Mouse (Mus musculus): Measurements from ENCODE around the gene Tlcd1. TPM values are rescaled to one million over a fixed set of nuclear protein-coding genes. Genes with fewer than 3 reads are reported as not detected.
"Not testable (repeated sequence)": the region's sequence is repeated elsewhere in the genome, so short reads cannot be mapped to it uniquely, and the experiment has no call there.

The Tlcd1 gene
- polyA plus RNA-seq (2016; fragmentation: Nextera tagmentation; extraction: Ambion mirVana): 16.9 and 18.7 TPM in 2 replicates

DNA sequence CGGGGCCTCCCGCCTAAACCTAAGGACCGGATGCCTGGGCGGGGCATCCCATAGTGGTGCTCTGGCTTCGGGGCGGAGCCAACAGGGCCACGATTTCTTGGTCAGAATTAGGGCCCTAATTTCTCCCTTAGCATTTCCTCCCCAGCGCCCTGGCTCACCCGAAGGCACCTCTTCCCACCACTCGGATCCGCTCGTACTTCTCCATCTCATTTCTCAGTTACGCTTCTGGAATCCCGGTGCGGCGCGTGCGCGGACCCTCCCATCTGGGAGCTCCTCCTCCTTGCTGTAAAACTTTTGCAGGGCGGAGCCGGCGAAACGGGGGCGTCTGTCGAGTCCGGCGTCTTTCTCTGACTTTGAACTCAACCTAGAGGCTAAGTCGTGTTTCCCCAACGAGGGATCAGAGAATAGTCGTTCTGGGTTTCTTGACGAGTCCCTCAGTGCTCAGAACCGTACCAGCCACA is at the start of gene Tlcd1, which contains the start of gene Nek8:
Gene Tlcd1, plus strand, starts transcription at position 310 of the 461 bp plus-strand sequence.
Gene Nek8, minus strand, starts transcription at position 274 of the 461 bp plus-strand sequence.
- Histone ChIP-seq H3K27ac (peak within 1 kb of the TSS; percentile 94), H3K27me3 (ENCODE audit: insufficient read depth, poor library complexity, severe bottlenecking) (no peaks in the 10 kb centered on the region), H3K9me3 (no peaks in the 10 kb centered on the region), H3K4me1 (peaks cover 57% of the 10 kb centered on the region), H3K4me3 (peak within 1 kb of the TSS; percentile 76), H3K36me3 (peaks cover 38% of the 10 kb centered on the region)
- DNase-seq (ENCODE audit: low spot score): peak; percentile 96
- WGBS: under 1% methylated on average over 32 of the region's 32 CpGs

DNA sequence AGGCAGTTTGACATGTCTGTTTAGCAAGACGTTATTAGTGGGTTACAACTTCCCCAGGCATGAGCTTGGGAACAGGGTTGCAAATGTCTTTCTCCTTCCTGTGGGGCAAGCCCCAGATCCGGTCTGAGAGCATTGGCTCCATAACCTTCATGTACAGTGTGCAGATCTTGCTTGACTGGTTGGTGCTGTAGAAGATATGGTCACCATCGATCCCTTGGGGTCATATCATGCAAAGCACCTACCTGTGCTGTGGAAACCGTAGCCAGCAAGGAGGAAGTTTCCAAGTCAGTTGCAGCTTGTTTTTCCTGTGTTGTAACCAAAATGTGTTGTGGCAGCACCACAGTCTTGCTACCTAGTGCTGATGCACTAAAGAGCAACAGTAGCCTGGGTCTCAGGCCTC is 49.8 kb upstream of the Tlcd1 start:
- Histone ChIP-seq H3K27ac (no peak overlapping the region), H3K4me1 (peaks cover 5% of the 10 kb centered on the region), H3K9me3 (no peaks in the 10 kb centered on the region), H3K36me3 (0 out of 2 replicates have a peak, but pooled peaks cover 7% of the 10 kb centered on the region), H3K27me3 (ENCODE audit: insufficient read depth, poor library complexity, severe bottlenecking) (no peaks in the 10 kb centered on the region), H3K4me3 (no peak overlapping the region)
- DNase-seq (ENCODE audit: low spot score): no peak
- WGBS: 86% methylated on average over 4 of the region's 4 CpGs

DNA sequence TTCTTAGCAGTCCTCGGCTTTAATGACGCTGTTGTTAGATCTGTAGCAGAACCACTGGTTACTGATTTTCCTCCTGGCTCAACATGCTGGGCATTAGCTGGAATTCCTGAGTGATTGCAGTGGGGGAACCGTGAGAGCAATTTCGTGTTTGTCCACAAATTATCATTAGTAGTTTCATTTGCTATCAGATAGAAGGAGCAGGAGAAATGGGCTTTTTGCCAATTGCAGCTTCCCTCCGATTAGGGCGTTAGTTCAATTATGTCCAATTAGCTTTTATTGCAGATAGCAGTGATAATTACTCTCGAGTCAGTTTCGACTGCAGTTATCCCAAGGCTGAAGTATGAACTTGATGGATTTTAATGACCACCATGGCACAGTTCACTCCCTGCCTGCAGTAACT is 47.1 kb upstream of the Tlcd1 start:
- H3K36me3 ChIP-seq: 0 out of 2 replicates have a peak, but pooled peaks cover 9% of the 10 kb centered on the region
- no peaks in the 10 kb centered on the region for H3K27me3 ChIP-seq (ENCODE audit: insufficient read depth, poor library complexity, severe bottlenecking)
- no peak overlapping the region for H3K27ac ChIP-seq
- H3K4me1 ChIP-seq: peaks cover 21% of the 10 kb centered on the region
- H3K4me3 ChIP-seq: no peak overlapping the region
- H3K9me3 ChIP-seq: no peaks in the 10 kb centered on the region
- DNase-seq (ENCODE audit: low spot score): no peak
- 76% methylated on average over 8 of the region's 8 CpGs for WGBS

DNA sequence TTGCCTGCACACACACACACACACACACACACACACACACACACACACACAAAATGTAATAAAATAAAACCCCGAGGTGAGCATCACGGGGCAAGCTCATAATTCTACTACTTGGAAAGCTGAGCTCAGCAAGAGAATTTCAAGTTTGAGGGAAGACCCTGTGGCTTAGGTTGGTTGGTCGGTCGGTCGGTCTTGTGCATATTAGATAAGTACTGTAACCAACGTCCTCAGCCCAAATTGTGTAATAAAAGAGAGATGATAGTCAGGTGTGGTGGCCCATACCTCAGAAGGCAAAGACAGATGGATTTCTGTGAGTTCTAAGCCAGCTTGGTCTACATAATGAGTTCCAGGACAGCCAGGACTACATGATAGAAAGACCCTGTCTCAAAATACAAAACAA is 42.6 kb upstream of the Tlcd1 start:
- Histone ChIP-seq H3K4me1 (peaks cover 34% of the 10 kb centered on the region), H3K4me3 (no peak overlapping the region), H3K27ac (no peak overlapping the region), H3K36me3 (0 out of 2 replicates have a peak, but pooled peaks cover 12% of the 10 kb centered on the region), H3K27me3 (ENCODE audit: insufficient read depth, poor library complexity, severe bottlenecking) (no peaks in the 10 kb centered on the region), H3K9me3 (no peaks in the 10 kb centered on the region)
- WGBS: 87% methylated on average over 6 of the region's 6 CpGs
- DNase-seq (ENCODE audit: low spot score): no peak

DNA sequence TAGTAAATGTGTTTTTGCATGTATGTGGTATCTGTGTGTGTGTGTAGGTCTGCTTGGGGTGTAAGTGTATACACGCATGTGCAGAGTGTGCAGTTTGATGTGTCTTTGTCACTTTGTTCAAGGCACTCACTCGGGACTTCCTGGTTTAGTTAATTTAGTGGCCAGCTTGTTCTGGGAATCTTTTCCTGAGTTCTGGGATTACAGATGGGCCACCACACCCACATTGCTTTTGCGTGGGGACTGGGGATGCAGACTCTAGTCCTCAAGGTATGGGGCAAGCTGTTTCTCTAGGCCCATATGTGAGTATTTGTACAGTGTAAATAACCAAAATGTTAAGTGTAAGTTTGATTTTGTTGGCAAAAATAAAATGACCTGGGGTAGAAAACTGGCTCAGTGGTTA is 42.2 kb upstream of the Tlcd1 start:
- Histone ChIP-seq H3K36me3 (0 out of 2 replicates have a peak, but pooled peaks cover 12% of the 10 kb centered on the region), H3K9me3 (no peaks in the 10 kb centered on the region), H3K27ac (no peak overlapping the region), H3K27me3 (ENCODE audit: insufficient read depth, poor library complexity, severe bottlenecking) (no peaks in the 10 kb centered on the region), H3K4me1 (peaks cover 30% of the 10 kb centered on the region), H3K4me3 (no peak overlapping the region)
- DNase-seq (ENCODE audit: low spot score): no peak
- WGBS: 84% methylated on average over 3 of the region's 3 CpGs

DNA sequence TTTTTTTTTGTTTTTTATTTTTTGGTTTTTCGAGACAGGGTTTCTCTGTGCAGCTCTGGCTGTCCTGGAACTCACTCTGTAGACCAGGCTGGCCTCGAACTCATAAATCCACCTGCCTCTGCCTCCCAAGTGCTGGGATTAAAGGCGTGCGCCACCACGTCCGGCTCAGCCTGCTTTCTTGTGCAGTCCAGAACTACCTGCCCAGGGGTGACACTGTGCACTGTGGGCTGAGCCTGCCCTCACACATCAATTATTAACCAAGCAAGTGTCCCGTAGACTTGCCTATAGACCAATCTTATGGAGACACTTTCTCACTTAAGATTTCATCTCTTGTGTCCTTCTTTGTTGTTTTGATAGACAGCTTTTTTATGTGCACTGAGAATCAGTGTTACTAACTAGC is 41.2 kb upstream of the Tlcd1 start:
- WGBS: 90% methylated on average over 7 of the region's 7 CpGs
- H3K36me3 ChIP-seq: 0 out of 2 replicates have a peak, but pooled peaks cover 12% of the 10 kb centered on the region
- H3K4me1 ChIP-seq: peaks cover 33% of the 10 kb centered on the region
- not testable (repeated sequence) for DNase-seq (ENCODE audit: low spot score); H3K4me3 ChIP-seq; H3K27me3 ChIP-seq (ENCODE audit: insufficient read depth, poor library complexity, severe bottlenecking); H3K9me3 ChIP-seq; H3K27ac ChIP-seq

DNA sequence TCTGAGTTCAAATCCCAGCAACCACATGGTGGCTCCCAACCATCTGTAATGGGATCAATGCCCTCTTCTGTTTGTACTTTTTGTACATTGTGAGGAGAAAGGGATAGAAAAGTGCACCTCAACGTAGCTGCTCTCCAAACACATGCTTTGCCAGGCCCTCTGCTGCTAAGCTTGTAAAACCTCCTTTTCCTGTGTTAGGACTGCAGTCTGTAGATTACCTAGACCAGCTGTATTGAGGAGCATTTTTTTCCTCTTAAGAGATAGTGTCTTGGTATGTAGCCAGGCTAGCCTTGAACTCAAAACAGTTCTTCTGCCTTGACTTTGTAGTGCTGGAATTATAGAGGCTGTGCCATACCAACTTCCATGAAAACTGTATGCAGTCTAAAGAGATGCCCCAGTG is 40.4 kb upstream of the Tlcd1 start:
- WGBS: 75% methylated on average over 1 of the region's 1 CpGs
- H3K4me1 ChIP-seq: peaks cover 41% of the 10 kb centered on the region

DNA sequence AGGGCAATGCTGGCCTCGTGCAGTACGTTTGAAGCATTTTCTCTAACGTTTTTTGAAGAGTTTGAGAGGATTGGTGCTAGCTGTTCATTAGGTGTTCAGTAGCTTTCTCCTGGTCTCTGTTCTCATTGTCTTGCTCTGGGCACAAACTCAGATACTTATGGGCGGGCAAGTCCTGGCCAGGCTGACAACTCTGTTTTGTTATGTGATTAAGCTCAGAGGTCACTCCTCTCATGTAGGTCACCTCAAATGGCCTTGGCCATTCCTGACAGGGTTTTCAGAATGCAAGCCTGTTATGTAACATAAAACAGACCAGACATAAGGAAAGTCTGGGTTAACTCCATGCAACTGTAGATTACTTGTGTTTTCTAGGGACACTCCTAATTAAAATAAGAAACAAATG is 38.9 kb upstream of the Tlcd1 start:
- Histone ChIP-seq H3K4me1 (peaks cover 41% of the 10 kb centered on the region), H3K9me3 (no peaks in the 10 kb centered on the region), H3K27ac (peak overlapping the region; percentile 25; the same call in 1 of the 2 replicates), H3K4me3 (no peak overlapping the region; the same call in 1 of the 2 replicates), H3K27me3 (ENCODE audit: insufficient read depth, poor library complexity, severe bottlenecking) (no peaks in the 10 kb centered on the region), H3K36me3 (0 out of 2 replicates have a peak, but pooled peaks cover 3% of the 10 kb centered on the region)
- DNase-seq (ENCODE audit: low spot score): no peak
- 71% methylated on average over 4 of the region's 4 CpGs for WGBS

More for the DNA sequence above, 40.4 kb upstream of the Tlcd1 start:
- no peaks in the 10 kb centered on the region for H3K9me3 ChIP-seq
- DNase-seq (ENCODE audit: low spot score): no peak
- no peak overlapping the region for H3K27ac ChIP-seq
- no peak overlapping the region for H3K4me3 ChIP-seq
- H3K27me3 ChIP-seq (ENCODE audit: insufficient read depth, poor library complexity, severe bottlenecking): no peaks in the 10 kb centered on the region
- 0 out of 2 replicates have a peak, but pooled peaks cover 11% of the 10 kb centered on the region for H3K36me3 ChIP-seq

DNA sequence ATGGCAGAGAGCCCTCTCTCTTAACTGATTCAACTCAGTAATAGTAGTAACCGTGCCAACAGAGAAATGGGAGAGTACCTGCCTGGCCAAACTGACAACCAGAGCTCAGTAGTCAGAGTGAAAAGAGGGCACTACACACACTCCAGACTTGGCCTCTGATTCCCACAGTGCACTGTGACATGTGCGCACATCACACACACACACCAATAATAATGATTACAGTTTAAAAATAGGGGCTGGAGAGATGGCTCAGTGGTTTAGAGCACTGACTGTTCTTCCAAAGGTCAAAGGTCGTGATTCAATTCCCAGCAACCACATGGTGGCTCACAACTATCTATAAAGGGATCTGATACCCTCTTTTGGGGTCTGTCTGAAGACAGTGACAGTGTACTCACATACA is 38.5 kb upstream of the Tlcd1 start:
- 79% methylated on average over 3 of the region's 3 CpGs for WGBS
- DNase-seq (ENCODE audit: low spot score): no peak
- H3K4me1 ChIP-seq: peaks cover 37% of the 10 kb centered on the region
- peak overlapping the region; percentile 25; the same call in 1 of the 2 replicates for H3K27ac ChIP-seq
- H3K36me3 ChIP-seq: peaks cover 6% of the 10 kb centered on the region
- H3K27me3 ChIP-seq (ENCODE audit: insufficient read depth, poor library complexity, severe bottlenecking): no peaks in the 10 kb centered on the region
- no peaks in the 10 kb centered on the region for H3K9me3 ChIP-seq
- no peak overlapping the region for H3K4me3 ChIP-seq

DNA sequence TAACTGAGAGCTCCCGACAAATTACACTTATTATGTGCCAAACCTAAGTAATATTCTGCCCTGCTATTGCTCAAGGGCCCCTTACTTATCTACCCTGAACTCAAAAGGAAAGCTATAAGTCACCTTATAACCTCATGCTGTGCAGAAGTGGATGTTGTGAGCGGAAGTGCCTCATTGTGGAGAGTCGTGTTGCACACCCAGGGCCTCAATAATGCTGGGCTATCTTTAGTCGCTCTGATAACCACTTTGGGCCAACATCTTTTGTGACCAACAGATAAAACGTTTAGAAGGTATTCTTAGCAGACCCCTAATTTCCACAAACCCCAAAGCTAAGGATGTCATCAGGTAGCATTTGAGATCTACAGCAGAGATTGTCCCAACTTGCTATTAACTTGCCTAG is 35.8 kb upstream of the Tlcd1 start:
- Histone ChIP-seq H3K4me1 (peaks cover 29% of the 10 kb centered on the region), H3K27me3 (ENCODE audit: insufficient read depth, poor library complexity, severe bottlenecking) (no peaks in the 10 kb centered on the region), H3K36me3 (peaks cover 32% of the 10 kb centered on the region), H3K27ac (no peak overlapping the region), H3K4me3 (no peak overlapping the region), H3K9me3 (no peaks in the 10 kb centered on the region)
- WGBS: 42% methylated on average over 5 of the region's 5 CpGs
- no peak for DNase-seq (ENCODE audit: low spot score)

DNA sequence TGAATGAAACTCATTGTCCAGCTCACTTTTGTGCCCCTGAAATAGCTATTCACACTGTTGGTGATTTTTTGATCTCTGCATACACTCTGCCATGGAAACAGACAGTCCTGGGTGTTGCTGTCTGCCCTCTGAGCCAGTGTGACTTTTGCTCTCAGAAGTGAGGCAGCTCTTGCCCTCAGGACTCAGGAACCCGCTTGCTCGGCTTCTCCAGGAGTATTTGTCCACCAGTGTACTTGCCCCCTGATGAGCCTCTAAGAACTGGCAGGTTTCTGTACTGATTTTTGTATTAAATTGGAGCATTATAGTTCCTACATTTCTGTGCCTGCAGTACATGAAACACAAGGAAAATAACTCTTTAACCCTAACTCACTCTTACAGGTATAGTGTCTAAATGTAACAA is 33.0 kb upstream of the Tlcd1 start:
- H3K27me3 ChIP-seq (ENCODE audit: insufficient read depth, poor library complexity, severe bottlenecking): no peaks in the 10 kb centered on the region
- no peaks in the 10 kb centered on the region for H3K9me3 ChIP-seq
- no peak overlapping the region for H3K4me3 ChIP-seq
- DNase-seq (ENCODE audit: low spot score): no peak
- H3K4me1 ChIP-seq: peaks cover 16% of the 10 kb centered on the region
- WGBS: 92% methylated on average over 2 of the region's 2 CpGs
- peaks cover 54% of the 10 kb centered on the region for H3K36me3 ChIP-seq
- no peak overlapping the region for H3K27ac ChIP-seq

DNA sequence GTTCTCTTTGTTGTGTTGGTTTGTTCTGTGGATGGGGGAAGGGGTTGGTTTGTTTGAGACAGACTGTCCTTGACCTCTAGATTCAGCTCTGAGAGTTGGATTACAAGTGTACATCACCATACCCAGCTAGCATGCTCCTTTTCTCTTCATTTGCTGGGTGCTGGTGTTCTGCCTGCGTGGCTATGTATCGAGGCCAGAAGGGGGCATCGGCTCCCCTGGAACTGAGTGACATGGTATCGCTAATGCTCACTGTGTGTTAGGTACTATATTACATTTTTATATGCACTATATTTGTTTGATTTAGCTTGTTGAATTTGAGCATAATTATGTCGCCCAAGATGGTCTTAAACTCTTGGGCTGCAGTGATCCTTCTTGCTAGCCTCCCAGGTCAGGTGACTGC is 30.3 kb upstream of the Tlcd1 start:
- H3K4me1 ChIP-seq: peaks cover 4% of the 10 kb centered on the region; the same call in 1 of the 2 replicates
- DNase-seq (ENCODE audit: low spot score): no peak
- H3K36me3 ChIP-seq: peaks cover 78% of the 10 kb centered on the region
- H3K27me3 ChIP-seq (ENCODE audit: insufficient read depth, poor library complexity, severe bottlenecking): no peaks in the 10 kb centered on the region
- no peak overlapping the region for H3K27ac ChIP-seq
- 89% methylated on average over 5 of the region's 5 CpGs for WGBS
- H3K4me3 ChIP-seq: no peak overlapping the region
- no peaks in the 10 kb centered on the region for H3K9me3 ChIP-seq

DNA sequence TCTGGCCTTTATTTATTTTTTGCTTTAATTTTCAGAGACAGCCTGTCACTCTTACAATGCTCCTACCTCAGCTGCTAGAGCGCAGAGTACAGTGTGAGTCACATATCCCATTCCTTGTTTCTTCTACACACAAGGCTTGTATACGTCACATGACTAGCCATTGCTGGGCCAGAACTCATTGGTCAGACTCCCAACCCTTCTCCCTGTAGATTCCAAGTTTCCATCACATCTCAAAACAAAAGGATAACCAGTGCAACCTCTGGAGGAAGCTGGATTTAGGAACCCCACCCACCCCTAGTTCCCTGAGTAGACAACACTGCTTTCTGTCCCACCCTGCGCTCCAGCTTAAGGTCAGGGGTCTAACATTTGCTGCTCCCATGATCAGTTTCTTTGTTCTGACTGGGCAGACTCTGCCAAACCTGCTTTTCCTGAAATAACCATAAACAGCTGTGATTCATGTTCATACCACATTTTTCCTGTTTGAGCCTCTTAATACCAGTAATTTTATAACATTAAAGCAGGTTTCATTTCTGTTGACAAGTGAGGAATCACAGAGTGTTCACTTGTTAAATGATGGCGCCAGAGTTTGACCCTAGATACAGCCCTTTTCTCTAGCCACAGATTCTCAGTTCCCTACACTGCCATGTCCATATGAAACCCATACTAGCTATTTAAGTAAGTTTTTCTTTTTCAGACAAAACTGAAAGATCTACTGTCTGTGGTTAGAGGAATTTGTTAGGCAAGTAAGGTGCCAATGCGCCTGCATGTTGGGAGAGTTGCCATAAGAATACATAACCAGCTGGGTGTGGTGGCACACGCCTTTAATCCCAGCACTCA is 29.6 kb upstream of the Tlcd1 start:
- peaks cover under 1% of the 10 kb centered on the region; the same call in 1 of the 2 replicates for H3K4me1 ChIP-seq
- no peak overlapping the region for H3K27ac ChIP-seq
- no peak overlapping the region for H3K4me3 ChIP-seq
- no peaks in the 10 kb centered on the region for H3K27me3 ChIP-seq (ENCODE audit: insufficient read depth, poor library complexity, severe bottlenecking)
- DNase-seq (ENCODE audit: low spot score): no peak
- no peaks in the 10 kb centered on the region for H3K9me3 ChIP-seq
- H3K36me3 ChIP-seq: peaks cover 83% of the 10 kb centered on the region
- WGBS: 89% methylated on average over 6 of the region's 6 CpGs
